In genomic region chr17:29728082-29728481, GRCm38 (mm10) we compare ENCODE assay signal across 23 mouse cellular contexts. TPM values are rescaled to one million over a fixed set of nuclear protein-coding genes. Genes with fewer than 3 reads are reported as not detected.
DNase-seq lines count a peak whose midpoint lies in the region; ATAC-seq and TF ChIP-seq lines count a peak whose summit lies in the region.
"Had no signal": no experiment of that assay in that cellular context is flagged by ENCODE, and none has a peak within 500 bp of the region (broad histone marks: within the 10 kb centered on the region; RNA-seq: fewer than 3 reads in every experiment).

No protein-coding gene starts in this region.

- H3K36me3 ChIP-seq in thymus, adult 2 months (ENCODE audit: control insufficient read depth, insufficient read depth, low read length): no peaks in the 10 kb centered on the region
- H3K36me3 ChIP-seq in splenic B cell, adult 2 months (ENCODE audit: control insufficient read depth, insufficient read depth, low read length, poor library complexity, severe bottlenecking): no peaks in the 10 kb centered on the region
- H3K36me3 ChIP-seq in hindbrain, embryonic 11.5 days (ENCODE audit: control insufficient read depth, insufficient read depth, low read length): no peaks in the 10 kb centered on the region
- H3K36me3 ChIP-seq: forebrain, embryonic 10.5 days; heart, embryonic 10.5 days; midbrain, embryonic 12.5 days had no signal

- intact Hi-C loops in gastrocnemius, postnatal 14 days (cut with DNase I; ENCODE audit: low total_unique reads): no loop called here

- no peaks in the 10 kb centered on the region for H3K27me3 ChIP-seq in thymus, adult 2 months (ENCODE audit: control insufficient read depth, insufficient read depth, low read length)
- no peaks in the 10 kb centered on the region for H3K27me3 ChIP-seq in splenic B cell, adult 2 months (ENCODE audit: control insufficient read depth, insufficient read depth, low read length, poor library complexity, severe bottlenecking)
- H3K27me3 ChIP-seq in hindbrain, embryonic 11.5 days (ENCODE audit: control insufficient read depth, insufficient read depth, low read length): no peaks in the 10 kb centered on the region
- H3K27me3 ChIP-seq: CH12.LX; midbrain, embryonic 12.5 days; Patski had no signal

- H3K4me3 ChIP-seq in thymus, adult 2 months (ENCODE audit: control insufficient read depth, insufficient read depth, low read length): no peak overlapping the region
- H3K4me3 ChIP-seq in hindbrain, embryonic 11.5 days (ENCODE audit: low read depth, low read length): no peak overlapping the region
- H3K4me3 ChIP-seq: forebrain, embryonic 10.5 days; heart, embryonic 10.5 days; left cerebral cortex, adult 2 months; midbrain, embryonic 12.5 days had no signal

- H3K4me2 ChIP-seq in hindbrain, embryonic 11.5 days (replicated peaks; ENCODE audit: low read depth, low read length): no peak overlapping the region
- H3K4me2 ChIP-seq: hindbrain, embryonic 14.5 days; midbrain, embryonic 12.5 days had no signal

- H3K9ac ChIP-seq in hindbrain, embryonic 11.5 days (ENCODE audit: low read depth, low read length): no peak overlapping the region
- H3K9ac ChIP-seq: hindbrain, embryonic 14.5 days; midbrain, embryonic 12.5 days had no signal

- no peak for TF ChIP-seq POLR2A in thymus, adult 2 months (IDR thresholded peaks at IDR 0.05; ENCODE audit: control insufficient read depth, extremely low read depth, insufficient read depth, low read length, poor library complexity)

- WGBS in thymus, adult 2 months: 56% methylated on average over 8 of the region's 8 CpGs
- 63% methylated on average over 8 of the region's 8 CpGs for WGBS in hindbrain, embryonic 11.5 days

- H3K27ac ChIP-seq in thymus, adult 2 months (ENCODE audit: control insufficient read depth, insufficient read depth, low read length): no peak overlapping the region
- H3K27ac ChIP-seq in hindbrain, embryonic 11.5 days (ENCODE audit: low read depth, low read length): no peak overlapping the region
- H3K27ac ChIP-seq: forebrain, embryonic 10.5 days; heart, embryonic 10.5 days; hindbrain, embryonic 14.5 days; left cerebral cortex, adult 2 months; midbrain, embryonic 12.5 days had no signal

- TF ChIP-seq CTCF in thymus, adult 2 months (IDR thresholded peaks at IDR 0.05; ENCODE audit: borderline replicate concordance, control insufficient read depth, extremely low read depth, insufficient read depth, low read length, poor library complexity): no peak

- peak; percentile 35 for DNase-seq in thymus, adult 2 months
- DNase-seq in thymus, adult 18-20 months: no peak
- DNase-seq in ZHBTc4 (ENCODE audit: low read depth, low spot score): peak; percentile 63
- peak; percentile 36 for DNase-seq in splenic B cell, adult 2 months (ENCODE audit: low read depth, low spot score)
- no peak for DNase-seq in hindbrain, embryonic 11.5 days (ENCODE audit: low spot score)
- DNase-seq in gastrocnemius, postnatal 4 days (ENCODE audit: low spot score in 2 of 2): no peak
- DNase-seq in gastrocnemius, postnatal 14 days: no peak
- DNase-seq: cerebellum, adult 9-11 months; gastrocnemius, postnatal 25 days; heart, postnatal 10 days; kidney, adult 11 months; kidney, postnatal 10 days; lung, adult 18-20 months; lung, postnatal 4 days; retina, postnatal 1 day had no signal

- H3K4me1 ChIP-seq in thymus, adult 2 months (replicated peaks; ENCODE audit: control insufficient read depth, insufficient read depth, low read length): no peaks in the 10 kb centered on the region
- H3K4me1 ChIP-seq in hindbrain, embryonic 11.5 days (replicated peaks; ENCODE audit: control insufficient read depth, insufficient read depth, low read length): peaks cover 11% of the 10 kb centered on the region

- H3K9me3 ChIP-seq in hindbrain, embryonic 11.5 days (ENCODE audit: control insufficient read depth, low read length): no peaks in the 10 kb centered on the region
- H3K9me3 ChIP-seq: forebrain, embryonic 10.5 days; heart, embryonic 10.5 days; midbrain, embryonic 12.5 days had no signal

- no peak for ATAC-seq in hindbrain, embryonic 11.5 days (ENCODE audit: low FRiP score)
- no peak for ATAC-seq in activated CD4-positive, CD25-positive, alpha-beta regulatory T cell, adult 4 months
- ATAC-seq: Patski had no signal

RNA-seq across cellular contexts. Expression of gene Ccdc167, which starts 11.2 kb away (rescaled TPM):
- polyA plus RNA-seq in thymus, adult 2 months (2012; rRNA removed): 15.1 and 17.7 TPM in 2 replicates
- 14.8 and 15.2 TPM in 2 replicates for polyA plus RNA-seq in hindbrain, embryonic 11.5 days (2014; fragmentation: Nextera tagmentation; extraction: Ambion mirVana)
- 10 to 100 TPM; 12.2 to 12.5 TPM for total RNA-seq in gastrocnemius, postnatal 4 days (2021)
- 1 to 10 TPM; 5.5 to 6.2 TPM for total RNA-seq in gastrocnemius, postnatal 14 days (2021)
- 1 to 10 TPM; 7.1 to 9.3 TPM for polyA plus RNA-seq in activated CD4-positive, CD25-positive, alpha-beta regulatory T cell, adult 4 months (2017; shearing (Covaris generic))

Comparison
In these comparisons a context has a peak if more than half of its experiments do, and no peak if none do; other contexts are left out.
1. DNase-seq: peak in thymus, adult 2 months (single experiment), ZHBTc4 (single experiment) and splenic B cell, adult 2 months (single experiment); none in thymus, adult 18-20 months (0 of 2), hindbrain, embryonic 11.5 days (single experiment), gastrocnemius, postnatal 4 days (0 of 2) and gastrocnemius, postnatal 14 days (single experiment).